Mouse (Mus musculus): ENCODE data around the gene Prkg2. TPM values are rescaled to one million over a fixed set of nuclear protein-coding genes. Genes with fewer than 3 reads are reported as not detected.

Prkg2 gene
- polyA plus RNA-seq, 1 experiment from 2014 or later = 1.8 TPM

DNA sequence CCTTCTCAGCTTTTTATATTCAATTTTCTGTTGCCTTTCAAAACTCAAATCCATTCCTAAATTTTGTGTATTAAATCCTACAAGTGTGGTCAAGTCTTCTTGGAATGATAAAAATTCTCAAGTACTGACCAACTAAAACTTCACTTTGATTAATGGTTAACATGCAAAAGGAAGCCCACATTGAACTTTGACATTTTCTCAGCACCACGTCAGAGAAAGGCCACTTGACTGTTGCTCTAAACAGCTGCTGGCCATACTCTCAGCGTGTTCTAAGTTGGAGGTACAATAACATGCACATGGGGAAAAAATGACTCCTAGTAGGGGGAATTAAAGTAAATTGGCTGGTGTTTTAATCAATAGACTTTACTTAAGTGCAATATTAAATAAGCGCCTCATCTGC lies 155.1 kb downstream of the Prkg2 start:
- H3K36me3 ChIP-seq = no peaks in the 10 kb centered on the region
- 56% methylated on average over 3 of the region's 3 CpGs for WGBS
- no peak overlapping the region for H3K4me2 ChIP-seq
- H3K9ac ChIP-seq = no peak overlapping the region
- no peaks in the 10 kb centered on the region for H3K9me3 ChIP-seq (replicated peaks)
- H3K4me1 ChIP-seq = 0 out of 2 replicates have a peak, but pooled peaks cover under 1% of the 10 kb centered on the region
- no peak overlapping the region for H3K4me3 ChIP-seq (replicated peaks)
- no peaks in the 10 kb centered on the region for H3K27me3 ChIP-seq
- H3K27ac ChIP-seq = no peak overlapping the region
- no peak for ATAC-seq (replicated peaks; ENCODE audit: low FRiP score)

Other genes starting within 250 kb of the Prkg2 start
- 9.5 and 9.9 TPM in 2 replicates for gene Bmp3, start 182.9 kb downstream of the Prkg2 start, polyA plus RNA-seq (2015; fragmentation: Nextera tagmentation; extraction: Ambion mirVana)